Mouse (Mus musculus): ENCODE measurements around the gene Utp4. TPM values are rescaled to one million over a fixed set of nuclear protein-coding genes. Genes with fewer than 3 reads are reported as not detected.
"Not testable (repeated sequence)": the region's sequence is repeated elsewhere in the genome, so short reads cannot be mapped to it uniquely, and the experiment has no call there.

Utp4 gene
- total RNA-seq (2015; ENCODE audit: low replicate concordance) (13.0 and 18.4 TPM in 2 replicates), total RNA-seq (2017; ENCODE audit: low replicate concordance) (5.9 and 8.9 TPM in 2 replicates)

DNA sequence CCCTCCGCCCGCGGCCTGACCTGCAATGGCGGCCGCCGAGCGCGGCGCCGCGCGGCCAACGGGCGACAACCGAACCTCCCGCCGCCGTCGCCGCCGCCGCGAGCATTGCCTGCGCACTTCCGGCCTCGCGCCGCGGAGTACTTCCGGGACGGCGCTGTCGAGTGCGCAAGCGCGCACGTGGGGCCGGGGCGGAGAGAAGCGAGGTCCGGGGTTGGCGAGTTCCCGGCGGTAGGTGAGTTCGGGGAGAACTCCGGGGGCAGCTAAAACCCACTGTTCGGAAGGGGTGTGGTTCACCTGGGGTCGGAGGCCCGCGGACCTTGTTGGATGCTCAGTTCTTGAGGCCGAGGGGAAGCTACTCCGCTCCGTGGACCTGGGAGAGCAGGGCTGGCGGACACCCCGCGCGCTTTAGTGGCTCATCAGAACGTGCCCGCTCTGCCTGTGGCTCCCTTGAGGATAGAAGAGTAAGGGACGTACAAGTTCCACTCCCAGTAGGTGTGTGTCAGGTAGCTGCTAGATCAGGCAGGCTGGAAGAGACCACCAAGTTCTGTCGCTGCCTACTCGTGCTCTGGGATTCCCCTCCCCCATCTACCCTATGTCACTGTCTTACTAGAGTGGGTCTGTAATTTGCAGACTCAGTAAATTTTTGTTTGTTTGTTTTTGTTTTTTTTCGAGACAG is at the start of gene Utp4:
Gene Utp4, plus strand, starts transcription at position 156 of the 676 bp plus-strand sequence.
- ATAC-seq (replicated peaks; ENCODE audit: low FRiP score, poor library complexity, severe bottlenecking) = peak; percentile 93

- no peak for ATAC-seq (replicated peaks; ENCODE audit: low FRiP score, poor library complexity, severe bottlenecking)
These were observed 43.4 kb upstream of the Utp4 start for GRCm38 (mm10) chr8:106850034-106850433.

- ATAC-seq (replicated peaks; ENCODE audit: low FRiP score, poor library complexity, severe bottlenecking) = no peak
These were observed 38.7 kb upstream of the Utp4 start for GRCm38 (mm10) chr8:106854534-106855241.

DNA sequence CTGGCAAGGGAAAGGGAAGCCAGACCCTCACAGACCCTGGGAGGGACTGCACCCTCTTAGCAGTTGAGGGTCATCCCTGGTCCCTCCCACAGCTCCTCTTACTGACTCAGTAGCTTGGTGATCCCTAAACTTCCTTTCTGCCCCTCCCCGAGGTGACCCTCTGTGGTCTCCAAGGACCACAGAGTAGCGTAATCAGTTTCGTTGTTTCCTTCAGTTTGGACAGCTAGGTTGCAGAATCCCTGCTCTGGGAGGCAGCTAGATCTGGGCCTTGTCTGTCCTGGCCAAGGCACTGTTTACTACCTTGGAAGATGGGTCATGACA is 38.2 kb upstream of the Utp4 start:
- no peak for ATAC-seq (replicated peaks; ENCODE audit: low FRiP score, poor library complexity, severe bottlenecking)

- ATAC-seq (replicated peaks; ENCODE audit: low FRiP score, poor library complexity, severe bottlenecking) = no peak
These were observed 30.6 kb upstream of the Utp4 start for GRCm38 (mm10) chr8:106862845-106863244.

- ATAC-seq (replicated peaks; ENCODE audit: low FRiP score, poor library complexity, severe bottlenecking) = no peak
These were observed 28.1 kb upstream of the Utp4 start for GRCm38 (mm10) chr8:106865354-106865753.

GRCm38 (mm10) chr8:106870051-106870450 is 23.4 kb upstream of the Utp4 start, which contains the start of gene Has3:
Gene Has3, plus strand, starts transcription at chr8:106870242.
- no peak for ATAC-seq (replicated peaks; ENCODE audit: low FRiP score, poor library complexity, severe bottlenecking)

- ATAC-seq (replicated peaks; ENCODE audit: low FRiP score, poor library complexity, severe bottlenecking) = no peak
These were observed 22.7 kb upstream of the Utp4 start for GRCm38 (mm10) chr8:106870537-106871327.

DNA sequence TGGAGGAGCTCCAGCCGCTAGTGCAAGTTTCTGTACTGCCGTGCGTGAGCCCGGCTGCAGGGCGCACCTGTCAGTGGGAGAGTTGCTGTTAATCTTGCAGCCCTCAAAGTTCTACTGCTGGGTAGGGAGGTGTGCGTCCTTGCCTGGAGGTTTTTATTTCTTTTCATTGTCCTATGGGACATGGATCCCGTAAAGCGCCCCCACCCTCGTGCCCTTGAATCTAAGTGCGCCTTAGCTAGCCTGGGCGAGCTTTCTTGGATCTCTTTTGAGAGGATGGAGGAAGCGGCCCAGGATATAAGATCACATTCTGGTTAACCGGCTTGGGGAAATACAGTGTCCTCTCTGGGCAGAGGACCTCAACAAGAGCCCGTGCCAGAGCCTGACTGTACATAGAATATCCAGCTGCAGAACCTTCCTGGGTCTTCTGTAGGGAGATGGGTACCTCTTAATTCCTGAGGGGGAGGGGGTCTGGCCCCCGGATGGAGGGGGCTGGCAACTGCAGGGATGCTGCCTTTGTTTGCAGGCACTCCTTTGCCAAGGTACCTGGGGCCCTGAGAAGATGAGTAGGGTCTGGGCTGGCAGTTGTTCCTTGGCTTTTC is 22.0 kb upstream of the Utp4 start:
- no peak for ATAC-seq (replicated peaks; ENCODE audit: low FRiP score, poor library complexity, severe bottlenecking)

- ATAC-seq (replicated peaks; ENCODE audit: low FRiP score, poor library complexity, severe bottlenecking) = no peak
These were observed 21.5 kb upstream of the Utp4 start for GRCm38 (mm10) chr8:106871931-106872371.

- no peak for ATAC-seq (replicated peaks; ENCODE audit: low FRiP score, poor library complexity, severe bottlenecking)
These were observed 20.9 kb upstream of the Utp4 start for GRCm38 (mm10) chr8:106872454-106873034.

DNA sequence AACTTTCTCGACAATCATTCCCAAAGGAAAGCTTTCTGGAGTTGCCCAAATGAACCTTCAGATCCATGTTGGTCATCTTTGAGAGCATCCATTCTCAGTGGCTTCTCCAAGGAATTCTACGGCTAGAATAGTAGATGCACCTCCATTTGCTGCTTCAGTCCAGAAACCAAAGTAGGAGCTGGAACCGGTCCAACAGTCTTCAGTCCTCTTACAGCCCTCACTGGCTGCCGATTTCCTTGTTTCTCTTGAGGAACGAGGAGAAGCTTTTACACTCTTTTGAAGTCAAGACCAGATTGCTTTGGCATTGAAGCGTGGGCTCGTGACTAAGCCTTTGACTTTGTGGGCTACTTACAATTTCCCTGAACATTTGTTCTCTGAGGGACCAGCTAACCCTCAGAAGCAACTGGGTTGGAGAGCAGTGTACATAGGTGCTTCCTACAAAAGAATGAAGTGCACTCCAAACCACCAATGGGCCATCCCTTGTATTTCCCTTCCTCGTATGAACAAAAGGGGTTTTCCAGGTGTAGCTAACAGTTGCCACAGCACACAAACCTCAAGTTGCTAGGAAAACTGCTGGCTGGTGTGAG is 13.2 kb upstream of the Utp4 start:
- no peak for ATAC-seq (replicated peaks; ENCODE audit: low FRiP score, poor library complexity, severe bottlenecking)

GRCm38 (mm10) chr8:106884094-106884493 is 9.3 kb upstream of the Utp4 start:
- not testable (repeated sequence) for ATAC-seq (replicated peaks; ENCODE audit: low FRiP score, poor library complexity, severe bottlenecking)

- not testable (repeated sequence) for ATAC-seq (replicated peaks; ENCODE audit: low FRiP score, poor library complexity, severe bottlenecking)
These were observed 8.5 kb upstream of the Utp4 start for GRCm38 (mm10) chr8:106884826-106885400.

DNA sequence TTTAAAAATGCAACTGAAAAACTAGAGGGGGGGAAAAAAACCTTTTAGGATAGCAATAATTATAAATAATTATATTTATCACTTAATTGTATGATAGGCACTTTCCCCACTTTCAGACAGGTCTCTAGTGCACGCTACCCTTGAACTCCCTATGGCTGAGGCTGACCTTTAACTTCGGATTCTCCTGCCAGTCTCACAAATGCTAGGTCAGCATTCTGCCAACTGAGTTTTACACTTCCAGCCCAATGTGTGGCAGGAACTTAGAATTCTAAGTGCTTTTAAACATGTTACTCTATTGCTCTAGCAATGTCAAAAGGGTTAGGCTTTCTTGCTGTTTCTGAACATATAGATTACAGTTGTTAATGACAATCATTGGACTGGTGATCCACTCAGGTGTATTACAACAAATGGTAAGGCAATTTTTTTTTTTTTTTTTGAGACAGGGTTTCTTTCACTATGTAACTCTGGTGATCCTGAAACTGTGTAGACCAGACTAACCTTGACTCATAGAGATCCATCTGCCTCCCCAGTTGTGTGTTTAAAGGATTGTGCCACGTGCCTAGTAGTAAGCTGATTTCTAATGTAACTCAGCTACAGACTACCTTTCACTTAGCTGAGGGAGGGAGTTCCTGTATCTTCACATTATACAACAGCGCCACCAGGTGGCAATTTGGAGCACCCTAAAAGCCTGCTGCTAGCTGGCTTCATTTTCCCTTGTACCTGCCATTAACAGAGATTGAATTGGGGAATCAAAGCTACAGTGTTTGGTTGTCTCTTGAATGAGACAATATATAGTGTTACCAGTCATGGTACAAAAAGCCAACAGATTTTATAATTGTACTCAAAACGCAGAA is 5.9 kb upstream of the Utp4 start:
- 0 out of 2 replicates have a peak, but pooled peaks have one; percentile 45 for ATAC-seq (replicated peaks; ENCODE audit: low FRiP score, poor library complexity, severe bottlenecking)

- no peak for ATAC-seq (replicated peaks; ENCODE audit: low FRiP score, poor library complexity, severe bottlenecking)
These were observed 4.6 kb upstream of the Utp4 start for GRCm38 (mm10) chr8:106888803-106889202.

- ATAC-seq (replicated peaks; ENCODE audit: low FRiP score, poor library complexity, severe bottlenecking) = 0 out of 2 replicates have a peak, but pooled peaks have one; percentile 33
These were observed 1.1 kb upstream of the Utp4 start for GRCm38 (mm10) chr8:106892210-106892805.
